Mouse (Mus musculus) heart, postnatal 14 days (tissue): ENCODE results near the gene Prickle3. TPM values are rescaled to one million over a fixed set of nuclear protein-coding genes. Genes with fewer than 3 reads are reported as not detected.

ENCODE experiments used
- DNase-seq, 2 experiments: peaks; one replicate each; pipeline ENCODE4 v3.0.0; 2021 to 2022
- intact Hi-C: fragments of 180-260 bp; cut with DNase I; formaldehyde crosslinking; loops from one replicate; pipeline ENCODE4 v1.15.1; 2025
- long read RNA-seq, 2 experiments: library from polyadenylated mRNA; stranded (forward); transcript quantifications; one replicate each; pipeline ENCODE4 v2.0.0; 2021
- total RNA-seq, 2 experiments: library from RNA; stranded (reverse); gene quantifications; 2 replicates each; pipeline ENCODE4 v1.2.3; 2021

The Prickle3 gene
- 10 to 100 TPM; 19.4 to 21.4 TPM for total RNA-seq
- long read RNA-seq, experiment 1, transcript Prickle3-201 (9 exons, 2,301 nt) = major isoform, 24 of 33 reads
- long read RNA-seq, experiment 1, partial matches to known transcripts = 2 of 33 reads
- long read RNA-seq, experiment 1, other reads (novel, unspliced or antisense) = 5 of 33 reads
- long read RNA-seq, experiment 2, transcript Prickle3-202 (6 exons, 2,487 nt) = minor isoform, 5 of 27 reads
- long read RNA-seq, experiment 2, transcript Prickle3-201 (9 exons, 2,301 nt) = major isoform, 16 of 27 reads
- long read RNA-seq, experiment 2, partial matches to known transcripts = 2 of 27 reads
- long read RNA-seq, experiment 2, other reads (novel, unspliced or antisense) = 4 of 27 reads

DNA sequence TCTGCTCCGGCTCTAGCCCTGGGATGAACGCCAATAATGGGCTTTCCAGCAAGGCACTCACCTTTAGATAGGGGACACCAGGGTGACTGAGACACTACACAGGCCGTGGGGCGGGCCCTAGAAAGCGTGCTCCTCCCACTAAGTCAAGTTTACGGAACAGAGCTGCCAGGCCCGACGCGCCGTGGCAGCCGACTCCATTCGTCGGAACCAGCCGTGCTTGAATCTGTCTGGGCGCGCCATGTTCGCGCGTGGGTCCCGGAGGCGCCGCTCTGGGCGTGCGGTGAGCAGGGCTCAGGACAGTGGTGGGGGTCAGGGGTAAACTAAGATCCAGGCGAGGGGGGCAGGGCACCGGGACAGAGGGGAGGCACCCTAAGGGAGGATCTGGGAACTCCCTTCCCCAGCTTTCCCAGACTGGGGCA, at the start of gene Prickle3:
Gene Prickle3, plus strand, starts transcription at position 40 of the 419 bp plus-strand sequence.
- intact Hi-C loops = no loop called here
- peak; percentile 67 to 72 for DNase-seq

DNA sequence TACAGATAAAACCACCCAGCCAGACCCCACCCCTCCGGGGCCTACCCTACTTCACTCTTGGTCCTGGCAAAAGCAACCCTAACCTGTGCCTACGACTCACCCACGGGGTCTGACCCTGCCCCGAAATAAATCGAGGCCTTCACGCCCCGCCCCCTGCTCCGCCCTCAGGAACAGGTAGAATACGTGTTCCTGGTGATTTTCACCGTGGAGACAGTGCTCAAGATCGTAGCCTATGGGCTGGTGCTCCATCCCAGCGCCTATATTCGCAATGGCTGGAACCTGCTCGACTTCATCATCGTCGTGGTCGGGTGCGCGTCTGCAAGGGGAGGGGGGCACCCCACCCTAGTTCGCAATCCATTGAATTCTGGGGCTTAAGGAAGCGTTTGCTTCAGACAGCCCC, 47.0 kb upstream of the Prickle3 start:
- DNase-seq = no peak
- intact Hi-C loops = no loop called here

DNA sequence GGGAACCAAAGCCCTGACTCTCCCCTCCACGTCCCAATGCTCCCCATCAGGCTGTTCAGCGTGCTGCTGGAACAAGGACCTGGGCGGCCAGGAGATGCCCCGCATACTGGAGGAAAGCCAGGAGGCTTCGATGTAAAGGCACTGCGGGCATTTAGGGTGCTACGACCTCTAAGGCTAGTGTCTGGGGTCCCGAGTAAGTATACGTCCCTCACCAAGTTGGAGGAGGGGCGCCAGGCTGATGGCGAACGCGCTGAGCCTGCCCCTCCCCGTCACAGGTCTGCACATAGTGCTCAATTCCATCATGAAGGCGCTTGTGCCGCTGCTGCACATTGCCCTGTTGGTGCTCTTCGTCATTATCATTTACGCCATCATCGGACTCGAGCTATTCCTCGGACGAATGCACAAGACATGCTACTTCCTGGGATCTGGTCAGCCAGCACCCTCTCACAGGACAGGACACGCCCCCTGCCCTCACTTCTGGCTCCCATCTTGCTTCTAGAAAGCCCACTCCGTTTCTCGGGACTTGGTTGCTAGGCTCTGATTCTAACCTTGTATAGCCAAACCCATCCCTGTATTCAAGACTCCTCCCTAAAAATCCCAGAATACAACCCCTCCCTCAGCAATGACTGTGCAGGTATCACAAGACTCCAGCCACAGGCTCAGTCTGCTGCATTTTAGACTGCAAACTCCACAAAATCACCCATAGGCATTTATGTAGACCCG, 46.4 kb upstream of the Prickle3 start:
- intact Hi-C loops = no loop called here

DNA sequence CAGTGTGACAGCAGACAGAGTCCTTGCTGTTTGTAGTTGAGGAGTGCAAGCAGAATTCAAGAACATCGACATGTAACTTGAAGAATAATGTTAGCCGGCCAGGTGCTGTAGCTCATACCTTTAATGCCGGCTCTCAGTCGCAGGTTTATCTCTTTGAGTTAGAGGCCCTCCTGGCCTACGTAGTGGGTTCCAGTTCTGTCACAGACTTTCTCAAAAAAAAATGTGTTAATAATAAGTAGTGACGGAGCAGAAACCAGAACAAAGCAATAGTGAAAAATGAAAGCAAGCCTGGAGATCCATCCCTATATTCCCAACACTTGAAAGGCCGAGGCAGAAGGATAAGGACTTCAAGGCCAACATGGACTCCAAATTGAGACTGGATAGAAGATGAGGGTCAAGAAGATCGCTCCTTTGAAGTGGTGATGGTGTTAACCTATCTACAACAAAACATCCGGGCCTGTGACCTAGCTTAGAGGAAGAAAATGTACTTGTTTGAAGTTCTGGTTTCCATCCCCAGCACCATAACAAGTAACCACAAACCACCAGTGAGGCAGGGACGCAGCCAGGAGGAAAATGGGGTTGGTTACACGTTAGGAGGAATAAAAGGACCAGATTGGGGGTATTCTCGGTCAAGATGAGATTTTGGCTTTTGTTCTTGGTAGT, 39.0 kb upstream of the Prickle3 start:
- intact Hi-C loops = no loop called here
- DNase-seq = no peak

More for the DNA sequence above, 46.4 kb upstream of the Prickle3 start:
- no peak for DNase-seq

DNA sequence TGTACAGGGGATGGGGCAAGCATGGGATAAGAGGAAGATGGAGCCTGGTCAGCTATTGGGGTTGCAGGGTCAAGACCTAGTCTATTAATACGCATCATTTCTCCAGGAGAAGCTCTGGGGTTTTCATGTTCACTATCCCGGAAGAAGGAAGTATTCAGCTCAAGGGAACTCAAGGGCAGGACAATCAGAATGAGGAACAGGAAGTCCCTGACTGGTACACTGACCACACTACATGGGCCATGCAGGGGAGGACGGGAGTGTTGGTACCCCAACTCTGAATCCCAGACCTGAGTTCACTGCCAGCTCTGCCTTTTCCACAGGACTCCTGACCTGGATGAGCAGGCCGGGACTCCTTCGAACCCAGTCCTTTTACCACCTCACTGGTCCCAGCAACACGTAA, 24.5 kb upstream of the Prickle3 start:
- DNase-seq = no peak
- intact Hi-C loops = no loop called here

DNA sequence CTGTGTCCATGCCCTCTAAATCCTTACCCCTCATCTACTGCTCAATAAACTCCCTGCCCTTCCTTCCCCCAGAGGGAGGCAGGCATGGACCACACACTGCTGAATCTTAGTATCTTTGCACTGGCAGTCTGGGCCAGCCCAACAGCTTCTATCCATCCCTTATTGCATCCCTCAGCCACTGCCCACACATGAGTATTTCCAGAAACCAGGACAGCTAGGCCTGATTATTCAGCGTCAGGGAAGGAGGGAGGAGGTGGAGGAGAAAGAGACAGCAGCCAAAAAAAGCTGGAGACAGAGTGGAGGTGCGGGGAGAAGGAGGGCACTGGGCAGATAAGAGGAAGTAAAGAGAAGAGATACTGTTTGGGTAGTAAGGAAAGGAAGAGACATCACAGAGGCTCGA, 22.0 kb upstream of the Prickle3 start:
- no peak for DNase-seq
- intact Hi-C loops = no loop called here

DNA sequence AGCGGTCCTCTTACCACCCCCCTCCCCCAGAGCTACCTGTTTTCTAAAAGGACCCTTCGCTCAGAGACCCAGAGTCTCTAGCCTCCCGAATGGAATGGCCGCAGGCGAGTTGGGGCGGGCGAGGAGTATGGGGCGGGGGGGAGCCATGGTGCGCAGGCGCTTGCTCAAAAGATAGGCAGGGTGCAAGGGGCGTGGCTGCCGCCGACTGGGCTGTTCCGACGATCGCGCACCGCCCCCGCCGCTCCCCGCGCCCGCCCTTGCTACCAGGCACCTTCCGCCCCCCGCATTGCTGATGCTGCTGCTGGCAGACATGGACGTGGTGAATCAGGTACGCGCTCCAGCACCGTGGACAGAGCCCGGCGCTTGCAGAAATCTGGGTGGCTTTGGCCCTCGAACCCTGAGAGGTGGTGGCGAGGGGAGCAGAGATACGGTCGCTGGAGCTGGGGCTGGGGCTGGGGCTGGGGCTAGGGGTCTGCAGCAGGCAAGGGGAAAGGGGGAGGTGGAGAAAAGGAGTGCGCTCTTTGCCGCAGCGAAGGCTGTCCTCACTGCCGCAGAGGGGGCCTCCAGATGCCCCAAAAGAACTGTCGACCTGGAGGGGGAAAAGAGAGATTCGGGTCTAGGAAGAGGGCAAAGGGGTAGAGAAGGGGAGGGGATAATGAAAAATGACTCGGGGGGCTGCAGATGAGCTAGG, 18.5 kb upstream of the Prickle3 start, which contains the start of gene Syp:
Gene Syp, plus strand, starts transcription at position 71 of the 691 bp plus-strand sequence.
- DNase-seq = peak; percentile 63 to 67
- intact Hi-C loops = no loop called here

DNA sequence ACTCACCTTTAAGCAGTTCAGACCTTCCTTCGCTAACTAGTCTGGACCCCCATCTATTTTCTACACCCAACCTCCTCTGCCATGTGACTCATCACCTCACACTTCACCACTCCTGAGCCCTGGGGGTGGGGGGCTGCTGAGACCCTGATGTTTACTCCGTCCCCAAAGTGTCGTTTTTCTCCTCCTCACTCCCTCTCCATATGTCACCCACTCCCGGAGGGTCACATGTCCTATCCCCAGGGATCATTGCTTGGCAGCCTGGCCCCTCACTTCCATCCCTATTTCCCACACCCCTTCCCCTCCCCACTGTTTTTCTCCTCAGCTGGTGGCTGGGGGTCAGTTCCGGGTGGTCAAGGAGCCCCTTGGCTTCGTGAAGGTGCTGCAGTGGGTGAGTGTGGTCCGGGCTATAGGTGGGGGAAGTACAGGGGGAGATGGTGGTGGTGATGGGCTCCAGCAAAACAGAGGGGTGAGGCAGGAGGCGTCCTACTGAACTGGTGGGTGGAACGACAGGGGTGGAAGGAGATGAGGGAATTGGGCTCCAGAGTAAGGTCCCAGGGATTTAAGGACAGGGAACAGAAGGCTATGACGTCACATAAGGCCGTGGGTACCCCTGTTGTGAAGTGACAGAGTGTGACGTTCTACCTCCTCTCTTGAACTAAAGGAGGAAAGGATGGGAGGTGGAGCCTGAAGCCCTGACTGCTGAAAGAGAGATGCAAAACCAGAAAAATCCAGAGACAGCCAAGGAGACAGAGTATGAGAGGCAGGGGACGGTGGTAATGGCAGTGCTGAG, 17.3 kb upstream of the Prickle3 start:
- DNase-seq = no peak
- intact Hi-C loops = loop anchor here (5.0 kb wide), 1 partner anchor 167 kb away; no protein-coding TSS in a partner anchor

DNA sequence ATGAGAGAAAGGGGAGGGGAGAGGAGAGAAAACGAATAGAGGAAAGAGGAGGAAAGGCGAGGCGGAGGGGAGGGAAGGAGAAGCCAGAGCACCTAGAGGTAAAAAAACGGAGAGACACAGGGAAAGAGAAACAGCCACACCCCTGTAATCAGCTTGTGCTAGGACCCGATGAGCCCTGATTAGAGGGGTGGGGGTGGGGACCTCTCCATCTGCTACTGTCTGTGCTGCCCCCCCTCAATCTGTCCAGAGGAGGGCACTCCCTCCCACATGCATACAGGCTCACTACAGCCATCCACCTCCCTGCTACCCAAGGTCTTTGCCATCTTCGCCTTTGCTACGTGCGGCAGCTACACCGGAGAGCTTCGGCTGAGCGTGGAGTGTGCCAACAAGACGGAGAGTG, 16.3 kb upstream of the Prickle3 start:
- no peak for DNase-seq
- intact Hi-C loops = loop anchor here (5.0 kb wide), 1 partner anchor 168 kb away; no protein-coding TSS in a partner anchor

DNA sequence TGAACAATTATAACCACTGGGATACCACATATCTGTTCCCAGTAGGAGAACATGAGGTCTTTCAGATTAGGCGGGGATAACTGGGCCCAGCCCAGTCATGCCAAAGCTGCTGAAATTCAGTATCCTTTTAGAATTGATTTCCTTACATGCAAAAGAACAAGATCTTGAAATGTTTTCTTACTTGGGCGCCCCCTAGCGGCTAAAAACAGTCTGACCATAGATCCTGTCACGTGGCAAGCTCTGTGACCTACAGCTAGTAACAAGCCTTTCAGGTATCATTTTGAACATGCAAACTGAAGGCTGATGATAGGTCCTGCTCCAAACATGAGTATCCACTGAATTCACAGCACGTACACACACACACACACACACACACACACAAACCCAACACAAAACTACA, 11.7 kb upstream of the Prickle3 start:
- intact Hi-C loops = no loop called here
- DNase-seq = peak; percentile 70 to 81

DNA sequence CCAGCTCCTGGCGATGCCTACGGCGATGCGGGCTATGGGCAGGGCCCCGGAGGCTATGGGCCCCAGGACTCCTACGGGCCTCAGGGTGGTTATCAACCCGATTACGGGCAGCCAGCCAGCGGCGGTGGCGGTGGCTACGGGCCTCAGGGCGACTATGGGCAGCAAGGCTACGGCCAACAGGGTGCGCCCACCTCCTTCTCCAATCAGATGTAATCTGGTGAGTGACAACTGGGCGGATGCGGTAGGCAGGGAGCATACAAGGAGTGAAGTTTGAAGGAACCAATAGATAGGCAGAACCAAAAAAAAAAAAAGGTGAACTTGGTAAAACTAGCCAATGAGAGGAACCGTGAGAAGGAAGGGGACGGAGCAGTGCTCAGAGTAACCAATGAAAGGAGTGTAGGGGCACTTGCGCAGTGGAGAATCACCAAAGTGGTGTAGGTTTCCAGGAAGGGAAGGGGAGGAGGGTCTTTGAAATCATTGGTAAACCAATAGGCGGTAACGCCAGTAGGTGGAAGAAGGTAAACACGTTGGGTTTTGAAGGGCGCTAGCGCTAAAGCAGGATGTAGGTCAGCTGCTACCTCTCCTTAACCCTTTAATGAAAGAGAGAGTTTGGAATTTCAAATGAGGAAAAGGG, 8.3 kb upstream of the Prickle3 start:
- peak; percentile 76 to 78 for DNase-seq
- intact Hi-C loops = loop anchor here (2.0 kb wide), 1 partner anchor 46 kb away; no protein-coding TSS in a partner anchor

DNA sequence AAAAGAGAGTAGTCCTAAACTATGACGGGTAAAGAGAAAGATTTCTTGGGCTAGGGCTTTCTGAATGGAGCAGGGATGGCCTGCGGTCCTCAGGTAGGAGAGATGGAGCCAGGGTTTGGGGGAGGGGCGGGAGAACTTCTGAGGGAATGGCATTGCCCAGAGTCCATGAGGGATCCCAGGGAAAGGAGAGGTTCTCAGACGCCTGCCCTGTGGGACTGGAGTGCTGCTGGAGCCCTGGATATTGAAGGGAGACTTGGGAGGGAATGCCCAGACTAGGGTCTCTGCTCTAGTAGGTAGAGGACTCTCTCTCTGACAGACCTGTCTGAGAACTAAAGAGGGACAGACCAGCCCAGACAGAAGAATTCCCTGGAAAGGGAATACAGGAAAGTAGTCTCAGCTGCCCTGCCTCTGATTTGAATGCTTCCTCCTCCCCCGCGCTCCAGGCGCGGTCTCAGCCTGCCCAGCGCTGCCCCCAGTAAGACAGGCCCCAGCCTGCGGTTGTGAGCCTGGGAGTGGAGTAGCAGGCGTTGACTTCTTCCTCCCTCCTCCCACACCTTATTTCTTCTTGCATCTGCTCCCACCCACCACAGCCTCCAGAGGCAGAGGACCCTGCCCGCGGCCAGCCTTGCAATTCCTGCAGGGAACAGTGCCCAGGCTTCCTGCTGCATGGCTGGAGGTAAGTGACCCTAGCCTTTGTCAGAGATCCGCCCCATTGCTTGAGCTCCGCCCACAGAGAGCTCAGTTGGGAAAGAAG, 1.1 kb downstream of the Prickle3 start:
- peak; percentile 56 to 58 for DNase-seq
- intact Hi-C loops = no loop called here

DNA sequence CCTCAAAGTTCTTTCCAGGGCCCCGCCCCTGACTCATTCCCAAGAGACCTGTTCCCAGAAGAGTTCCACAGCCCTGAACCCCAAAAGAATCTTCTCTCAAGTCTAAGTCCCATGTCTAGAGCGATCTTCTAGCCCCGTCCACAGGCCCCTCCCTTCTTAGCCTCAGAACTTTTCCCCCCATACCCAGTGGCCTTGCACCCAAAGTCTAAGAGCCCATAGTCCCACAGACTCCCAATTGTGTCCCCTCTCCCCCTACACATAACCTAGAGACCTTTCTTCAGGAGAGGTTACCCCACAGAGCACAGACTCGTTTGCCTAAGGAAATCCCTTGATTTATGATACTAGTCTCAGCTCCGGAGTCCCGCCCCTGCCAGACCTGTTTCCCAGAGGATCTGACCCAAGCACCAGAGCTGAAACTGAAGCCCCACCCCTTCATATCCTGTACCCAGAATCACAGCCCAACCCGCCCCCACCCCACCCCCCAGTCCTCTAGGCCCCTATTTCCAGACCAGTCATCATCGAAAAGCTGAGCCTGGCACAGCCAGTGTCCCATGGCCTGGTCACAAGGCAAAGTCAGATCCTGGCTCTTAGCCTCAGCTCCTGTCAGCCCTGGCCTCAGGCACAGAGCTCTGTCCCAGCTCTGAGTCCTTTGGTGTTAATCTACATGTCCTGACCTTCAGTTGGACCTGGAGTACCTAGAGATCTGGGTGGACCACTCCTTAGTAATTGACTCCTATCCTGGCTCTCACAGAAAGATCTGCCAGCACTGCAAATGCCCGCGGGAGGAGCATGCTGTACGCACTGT, 1.9 kb downstream of the Prickle3 start:
- intact Hi-C loops = no loop called here
- peak; percentile 32 to 44 for DNase-seq

DNA sequence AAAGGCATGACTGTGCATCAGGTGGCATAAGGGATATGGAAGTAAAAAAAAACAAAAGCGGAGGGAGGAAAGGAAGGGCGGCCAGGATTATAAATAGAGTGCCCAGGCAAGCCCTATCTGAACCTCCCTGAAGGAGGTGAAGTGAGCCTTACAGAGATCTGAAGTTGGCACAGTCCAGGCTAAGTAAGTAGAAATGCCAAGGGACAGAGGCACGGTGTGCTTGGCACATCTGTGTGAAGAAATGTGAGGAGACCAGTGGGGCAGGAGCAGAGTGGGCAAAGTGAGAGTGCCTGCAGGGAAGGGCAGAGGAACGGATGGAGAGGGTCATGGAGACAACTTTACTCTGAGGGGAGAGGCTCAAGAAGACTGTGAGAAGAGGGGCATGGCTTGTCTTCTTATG, 4.0 kb downstream of the Prickle3 start:
- DNase-seq = no peak

DNA sequence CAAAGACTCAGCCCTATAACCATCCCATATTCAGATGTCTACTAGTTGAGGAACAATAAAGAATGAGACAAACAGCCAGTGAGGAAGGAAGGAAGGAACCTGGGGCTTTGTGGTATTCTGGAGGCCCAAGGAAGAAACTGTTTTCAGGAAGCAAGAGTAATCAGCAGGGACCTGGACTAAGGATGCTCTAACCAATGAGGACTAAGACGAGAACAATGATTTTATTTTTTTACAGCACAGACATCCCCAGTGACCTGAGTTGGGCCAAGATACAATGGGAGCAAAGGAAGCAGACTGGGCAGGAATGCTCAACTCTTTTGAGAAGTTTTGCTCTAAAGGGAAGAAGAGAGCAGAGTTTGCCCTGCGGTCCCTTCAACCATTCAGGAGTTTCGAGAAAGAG, 5.9 kb downstream of the Prickle3 start:
- intact Hi-C loops = no loop called here
- no peak for DNase-seq

More for the DNA sequence above, 4.0 kb downstream of the Prickle3 start:
- intact Hi-C loops = no loop called here

DNA sequence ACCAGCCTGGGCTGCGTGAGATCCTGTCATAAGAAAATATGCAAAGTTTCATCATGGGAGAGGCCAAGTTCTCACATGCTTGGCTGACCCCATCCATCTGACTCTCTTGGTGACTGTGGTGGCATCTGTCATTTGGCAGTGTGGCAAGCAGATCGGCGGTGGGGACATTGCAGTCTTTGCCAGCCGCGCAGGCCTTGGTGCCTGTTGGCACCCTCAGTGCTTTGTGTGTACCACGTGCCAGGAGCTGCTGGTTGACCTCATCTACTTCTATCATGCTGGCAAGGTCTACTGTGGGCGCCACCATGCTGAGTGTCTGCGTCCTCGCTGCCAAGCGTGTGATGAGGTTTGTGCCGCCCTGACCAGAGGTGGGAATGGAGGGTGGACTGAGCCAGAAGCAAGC, 7.7 kb downstream of the Prickle3 start:
- peak; percentile 22 to 41 for DNase-seq
- intact Hi-C loops = no loop called here

DNA sequence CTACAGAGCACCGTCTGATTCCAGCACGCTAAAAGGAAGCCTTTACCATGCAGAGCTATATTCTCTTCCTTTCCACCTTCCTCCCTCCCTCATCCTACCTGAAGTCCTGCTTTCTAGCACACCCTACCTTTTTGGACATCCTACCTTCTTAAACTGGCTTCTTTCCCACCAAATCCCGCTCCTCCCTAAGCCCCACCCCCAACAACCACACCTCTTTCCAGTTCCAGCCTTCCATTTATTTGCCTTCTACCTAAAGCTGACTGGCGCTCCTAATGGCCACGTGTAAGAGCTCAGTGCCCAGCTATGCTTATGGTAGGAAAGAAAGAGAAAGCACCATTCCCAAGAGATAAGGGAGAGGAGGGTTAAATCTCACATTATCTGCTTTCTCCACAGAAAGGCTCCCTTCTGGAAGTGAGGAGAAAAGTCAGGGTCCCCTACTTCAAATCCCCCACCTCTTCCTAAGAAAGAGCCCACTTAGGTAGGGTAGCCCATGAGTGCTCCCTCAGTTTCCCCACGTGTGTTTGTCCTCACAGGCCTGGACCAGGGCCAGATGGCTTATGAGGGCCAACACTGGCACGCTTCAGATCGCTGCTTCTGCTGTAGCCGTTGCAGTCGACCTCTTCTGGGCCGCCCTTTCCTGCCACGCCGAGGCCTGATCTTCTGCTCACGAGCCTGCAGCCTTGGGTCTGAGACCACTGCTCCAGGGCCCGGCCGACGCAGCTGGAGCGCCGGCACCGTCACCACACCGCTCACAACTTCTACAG, 8.9 kb downstream of the Prickle3 start:
- DNase-seq = no peak
- intact Hi-C loops = no loop called here
